15 mouse cellular contexts compared by ENCODE assay signal in the genomic region with DNA sequence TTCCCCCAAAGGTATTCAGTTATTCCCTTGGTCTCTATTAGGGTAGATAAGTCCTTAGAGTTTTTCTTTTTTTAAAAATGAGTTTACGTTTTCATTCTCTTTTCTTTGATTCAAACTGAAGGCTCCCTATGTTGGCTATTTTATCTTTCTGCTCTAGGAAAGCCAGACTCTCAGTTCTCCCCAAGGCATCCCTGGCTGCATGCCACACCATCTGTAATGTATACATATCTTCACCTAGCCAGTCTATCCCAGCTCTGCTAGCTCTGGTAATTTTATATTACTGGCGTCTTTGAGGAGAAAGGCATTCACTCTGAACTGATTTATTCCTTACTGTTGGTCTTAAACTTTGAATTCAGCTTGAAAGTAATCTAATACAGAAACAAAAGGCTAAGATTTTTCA.
A peak's percentile ranks its signal among the peaks of the same experiment; 100 is the strongest.
DNase-seq lines count a peak whose midpoint lies in the region; ATAC-seq and TF ChIP-seq lines count a peak whose summit lies in the region.
"Had no signal": no experiment of that assay in that cellular context is flagged by ENCODE, and none has a peak within 500 bp of the region (broad histone marks: within the 10 kb centered on the region; RNA-seq: fewer than 3 reads in every experiment).

No protein-coding gene starts in this region.

- 41% methylated on average over 2 of the region's 2 CpGs for WGBS in forebrain, postnatal 0 days
- WGBS in forebrain, embryonic 16.5 days, result 47% methylated on average over 2 of the region's 2 CpGs

- H3K27me3 ChIP-seq in forebrain, postnatal 0 days (ENCODE audit: insufficient read depth, low read length), result no peaks in the 10 kb centered on the region
- no peaks in the 10 kb centered on the region for H3K27me3 ChIP-seq in forebrain, embryonic 16.5 days (replicated peaks; ENCODE audit: control insufficient read depth, insufficient read depth, low read length)
- H3K27me3 ChIP-seq: Patski had no signal

- DNase-seq in forebrain, postnatal 0 days, result peak; percentile 16
- peak; percentile 65 to 87 for DNase-seq in cerebellum, postnatal 10 days
- DNase-seq in frontal cortex, postnatal 25 days (ENCODE audit: low spot score in 2 of 2), result peak; percentile 17 to 41
- DNase-seq in right cerebral cortex, adult 18-20 months, result peak; percentile 77
- DNase-seq in thymus, postnatal 14 days, result no peak
- no peak for DNase-seq in lung, postnatal 25 days (ENCODE audit: low spot score)
- no peak for DNase-seq in T-cell, adult 2 months (ENCODE audit: low spot score)
- DNase-seq: adrenal gland, postnatal 25 days; heart, adult 11 months; kidney, adult 8-10 months; lung, adult 2 months; spleen, adult 18-20 months had no signal

- no peaks in the 10 kb centered on the region for H3K9me3 ChIP-seq in forebrain, postnatal 0 days (ENCODE audit: low read length)
- H3K9me3 ChIP-seq in forebrain, embryonic 16.5 days (ENCODE audit: control insufficient read depth, low read length), result no peaks in the 10 kb centered on the region

- H3K4me1 ChIP-seq in forebrain, postnatal 0 days (ENCODE audit: insufficient read depth), result no peaks in the 10 kb centered on the region
- no peaks in the 10 kb centered on the region for H3K4me1 ChIP-seq in forebrain, embryonic 16.5 days (replicated peaks; ENCODE audit: control insufficient read depth, insufficient read depth, low read length)

- no peak overlapping the region for H3K4me3 ChIP-seq in forebrain, postnatal 0 days (ENCODE audit: low read depth, low read length)
- no peak overlapping the region for H3K4me3 ChIP-seq in forebrain, embryonic 16.5 days (replicated peaks; ENCODE audit: low read length)

- H3K9ac ChIP-seq in forebrain, postnatal 0 days, result no peak overlapping the region
- no peak overlapping the region for H3K9ac ChIP-seq in forebrain, embryonic 16.5 days (replicated peaks; ENCODE audit: low read depth, low read length)

- H3K4me2 ChIP-seq in forebrain, postnatal 0 days (ENCODE audit: low read depth), result no peak overlapping the region
- H3K4me2 ChIP-seq in forebrain, embryonic 16.5 days (ENCODE audit: low read length), result no peak overlapping the region

- H3K36me3 ChIP-seq in forebrain, postnatal 0 days (ENCODE audit: insufficient read depth), result no peaks in the 10 kb centered on the region
- no peaks in the 10 kb centered on the region for H3K36me3 ChIP-seq in forebrain, embryonic 16.5 days (ENCODE audit: control insufficient read depth, insufficient read depth)

- no peak for ATAC-seq in forebrain, postnatal 0 days
- no peak for ATAC-seq in forebrain, embryonic 16.5 days
- ATAC-seq: midbrain, embryonic 16.5 days; Patski had no signal

- TF ChIP-seq CTCF in forebrain, postnatal 0 days (IDR thresholded peaks at IDR 0.05; ENCODE audit: low read depth), result no peak

- no peak overlapping the region; the same call in 1 of the 2 replicates for H3K27ac ChIP-seq in forebrain, postnatal 0 days (ENCODE audit: low read depth, low read length)
- H3K27ac ChIP-seq in forebrain, embryonic 16.5 days (ENCODE audit: low read length), result no peak overlapping the region

Comparison
In these comparisons a context has a peak if more than half of its experiments do, and no peak if none do; other contexts are left out.
1. DNase-seq: peak in forebrain, postnatal 0 days (single experiment), cerebellum, postnatal 10 days (2 of 2), frontal cortex, postnatal 25 days (2 of 2) and right cerebral cortex, adult 18-20 months (single experiment); none in thymus, postnatal 14 days (single experiment), lung, postnatal 25 days (single experiment) and T-cell, adult 2 months (single experiment).